Comparison of ENCODE assay signal across 18 mouse cellular contexts in genomic region chr2:148237121-148237520, GRCm38 (mm10).
"Had no signal": no experiment of that assay in that cellular context is flagged by ENCODE, and none has a peak within 500 bp of the region (broad histone marks: within the 10 kb centered on the region; RNA-seq: fewer than 3 reads in every experiment).

No protein-coding gene starts in this region.

- H3K36me3 ChIP-seq: lung, embryonic 15.5 days; neural tube, embryonic 12.5 days; stomach, embryonic 15.5 days had no signal

- H3K4me2 ChIP-seq: lung, embryonic 15.5 days; midbrain, embryonic 11.5 days; neural tube, embryonic 12.5 days; stomach, embryonic 15.5 days had no signal

- DNase-seq: liver, postnatal 0 days; lung, adult 2 months; lung, postnatal 14 days; lung, postnatal 36 days; midbrain, embryonic 14.5 days; right cerebral cortex, postnatal 14 days; thymus, adult 2 months; thymus, postnatal 25 days; thymus, postnatal 4 days had no signal

- H3K9me3 ChIP-seq: lung, embryonic 15.5 days; megakaryocyte, embryonic 14.5 days; neural tube, embryonic 12.5 days; stomach, embryonic 15.5 days had no signal

- H3K4me1 ChIP-seq: lung, embryonic 15.5 days; neural tube, embryonic 12.5 days; stomach, embryonic 15.5 days had no signal

- H3K4me3 ChIP-seq: lung, embryonic 15.5 days; megakaryocyte, embryonic 14.5 days; neural tube, embryonic 12.5 days; stomach, embryonic 15.5 days had no signal

- H3K27me3 ChIP-seq: lung, embryonic 15.5 days; neural tube, embryonic 12.5 days; stomach, embryonic 15.5 days had no signal

- ATAC-seq: liver, postnatal 0 days; lung, postnatal 0 days; midbrain, embryonic 16.5 days had no signal

- H3K27ac ChIP-seq: lung, embryonic 15.5 days; macrophage; neural tube, embryonic 12.5 days; stomach, embryonic 15.5 days; stomach, postnatal 0 days had no signal

- H3K9ac ChIP-seq: liver, postnatal 0 days; lung, embryonic 15.5 days; neural tube, embryonic 12.5 days; stomach, embryonic 15.5 days had no signal
